Mouse (Mus musculus): ENCODE measurements at regions not wholly inside any gene's neighbourhood (a gene's known extent, or its start where the extent isn't known, plus 50 kb on each side); places are given as distances from the start of the nearest gene placed in this dataset.
A peak's percentile ranks its signal among the peaks of the same experiment; 100 is the strongest.

DNA sequence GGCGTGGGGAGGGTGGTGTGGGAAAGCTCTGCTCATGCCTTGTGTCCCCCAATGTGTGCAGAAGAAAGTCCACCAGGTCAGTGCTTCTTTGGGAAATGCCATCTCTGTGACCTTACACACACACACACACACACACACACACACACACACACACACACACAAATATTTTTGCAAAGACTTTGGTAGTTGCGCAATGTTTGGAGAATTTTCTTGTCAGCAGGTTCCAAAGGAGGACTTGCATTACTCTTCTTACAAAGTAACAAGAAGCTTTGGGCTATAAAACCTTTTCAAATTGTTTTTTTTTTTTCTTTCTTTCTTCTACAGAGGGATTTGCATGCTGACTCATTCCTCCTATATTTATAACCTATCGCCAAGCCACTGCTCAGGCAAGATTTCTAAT, 59.1 kb upstream of the Npvf start:
- Histone ChIP-seq H3K27me3 (replicated peaks) (no peaks in the 10 kb centered on the region), H3K4me3 (replicated peaks) (no peak overlapping the region), H3K9me3 (no peaks in the 10 kb centered on the region), H3K27ac (no peak overlapping the region), H3K4me1 (replicated peaks) (no peaks in the 10 kb centered on the region), H3K4me2 (replicated peaks) (no peak overlapping the region), H3K9ac (no peak overlapping the region), H3K36me3 (no peaks in the 10 kb centered on the region)
- ATAC-seq, result no peak
- 84% methylated on average over 3 of the region's 3 CpGs for WGBS

DNA sequence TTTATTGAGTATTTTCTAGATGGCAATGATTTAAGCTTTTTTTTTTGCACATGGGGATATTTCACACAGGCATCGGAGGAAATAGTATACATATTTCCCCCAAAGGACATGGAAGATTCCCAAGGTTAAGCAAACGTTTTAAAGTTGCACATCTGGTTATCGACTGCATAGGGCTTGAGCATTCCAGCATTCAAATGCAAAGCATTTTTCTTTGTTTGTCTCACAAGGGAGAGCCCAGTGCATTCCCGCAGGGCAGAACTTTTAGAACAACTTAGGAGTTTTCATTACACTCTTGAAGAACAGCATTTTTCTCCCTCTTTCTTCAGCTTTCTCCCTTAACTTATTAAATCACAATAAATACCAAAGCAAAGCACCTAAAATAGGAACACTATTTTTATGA, 64.4 kb upstream of the Npvf start:
- no peaks in the 10 kb centered on the region for H3K4me1 ChIP-seq (replicated peaks)
- no peak overlapping the region for H3K9ac ChIP-seq
- H3K4me3 ChIP-seq (replicated peaks), result no peak overlapping the region
- ATAC-seq, result no peak
- H3K4me2 ChIP-seq (replicated peaks), result no peak overlapping the region
- no peaks in the 10 kb centered on the region; the same call in 1 of the 2 replicates for H3K27me3 ChIP-seq (replicated peaks)
- H3K27ac ChIP-seq, result no peak overlapping the region
- H3K36me3 ChIP-seq, result no peaks in the 10 kb centered on the region
- WGBS, result 37% methylated on average over 4 of the region's 4 CpGs
- no peaks in the 10 kb centered on the region for H3K9me3 ChIP-seq

DNA sequence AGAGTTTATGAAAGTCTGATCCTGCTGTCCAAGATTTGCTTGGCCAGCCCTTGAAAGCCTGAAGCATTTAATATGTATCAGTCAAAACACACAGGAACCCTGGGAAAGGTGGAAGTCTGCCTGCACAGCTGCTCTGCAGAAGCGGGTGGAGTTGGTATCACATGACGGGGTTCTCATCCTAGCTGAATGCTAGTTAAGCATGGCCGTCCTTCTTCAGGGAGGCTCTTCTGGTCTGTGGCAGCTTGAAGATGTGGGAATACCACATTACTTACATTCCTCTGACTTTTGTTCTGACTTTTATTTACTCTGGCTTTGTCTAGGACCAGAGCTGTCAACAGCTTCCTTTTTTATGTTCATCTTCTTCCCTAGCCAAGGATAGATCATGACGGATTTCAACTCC, 66.1 kb upstream of the Npvf start:
- no peaks in the 10 kb centered on the region for H3K9me3 ChIP-seq
- H3K4me2 ChIP-seq (replicated peaks), result no peak overlapping the region
- ATAC-seq, result no peak
- no peaks in the 10 kb centered on the region for H3K4me1 ChIP-seq (replicated peaks)
- no peak overlapping the region for H3K4me3 ChIP-seq (replicated peaks)
- no peak overlapping the region for H3K9ac ChIP-seq
- H3K36me3 ChIP-seq, result no peaks in the 10 kb centered on the region
- 53% methylated on average over 4 of the region's 4 CpGs for WGBS
- H3K27ac ChIP-seq, result no peak overlapping the region
- H3K27me3 ChIP-seq (replicated peaks), result no peaks in the 10 kb centered on the region; the same call in 1 of the 2 replicates

DNA sequence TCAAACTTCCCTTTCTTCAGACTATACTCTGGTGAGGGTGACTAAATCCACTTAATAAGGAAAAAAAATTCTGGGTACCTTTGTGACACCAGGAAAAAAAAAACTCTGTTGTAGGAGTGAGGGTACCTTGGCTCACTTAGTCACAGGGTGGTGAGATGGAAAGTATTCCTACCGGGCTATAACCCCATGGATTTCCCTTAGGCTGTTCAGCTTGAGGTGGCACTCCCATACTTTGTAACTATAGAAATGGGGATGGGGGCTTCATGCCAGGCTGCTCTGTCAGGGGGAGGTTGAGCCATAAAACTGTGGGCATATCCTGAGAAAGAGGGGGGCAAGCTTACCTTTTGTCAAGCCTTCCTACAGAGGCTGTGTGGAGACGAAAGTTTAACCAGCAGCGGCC, 71.4 kb upstream of the Npvf start:
- H3K4me2 ChIP-seq (replicated peaks), result no peak overlapping the region
- no peak overlapping the region for H3K9ac ChIP-seq
- 72% methylated on average over 3 of the region's 3 CpGs for WGBS
- H3K9me3 ChIP-seq, result no peaks in the 10 kb centered on the region
- H3K36me3 ChIP-seq, result no peaks in the 10 kb centered on the region
- no peak overlapping the region for H3K27ac ChIP-seq
- H3K4me3 ChIP-seq (replicated peaks), result no peak overlapping the region
- ATAC-seq, result no peak
- peaks cover under 1% of the 10 kb centered on the region; the same call in 1 of the 2 replicates for H3K4me1 ChIP-seq (replicated peaks)
- no peaks in the 10 kb centered on the region for H3K27me3 ChIP-seq (replicated peaks)

DNA sequence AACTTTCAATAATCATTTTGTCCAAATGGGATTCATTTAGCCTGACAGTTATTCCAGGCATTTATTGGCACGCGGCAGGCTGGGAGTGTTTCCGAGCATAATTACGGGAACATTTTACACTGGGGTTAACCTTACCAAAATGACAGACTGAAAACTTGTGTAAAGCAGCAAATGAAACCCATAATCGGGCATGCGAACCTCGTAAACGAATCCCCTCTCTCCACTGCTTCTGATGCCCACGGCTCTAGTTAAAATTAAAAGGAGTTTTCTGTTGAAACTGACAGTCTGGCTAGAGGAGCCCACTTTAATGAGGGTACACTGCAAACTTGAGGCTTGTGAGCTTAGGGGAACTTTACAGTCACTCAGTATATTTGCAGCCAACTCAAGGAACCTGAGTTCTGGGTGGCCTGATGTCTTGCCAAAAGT, 71.9 kb upstream of the Npvf start:
- Histone ChIP-seq H3K4me1 (replicated peaks) (peaks cover 5% of the 10 kb centered on the region; the same call in 1 of the 2 replicates), H3K27ac (no peak overlapping the region), H3K4me3 (replicated peaks) (no peak overlapping the region), H3K9me3 (no peaks in the 10 kb centered on the region), H3K4me2 (replicated peaks) (no peak overlapping the region), H3K27me3 (replicated peaks) (no peaks in the 10 kb centered on the region), H3K9ac (no peak overlapping the region), H3K36me3 (no peaks in the 10 kb centered on the region)
- WGBS, result 59% methylated on average over 9 of the region's 9 CpGs
- ATAC-seq, result no peak

DNA sequence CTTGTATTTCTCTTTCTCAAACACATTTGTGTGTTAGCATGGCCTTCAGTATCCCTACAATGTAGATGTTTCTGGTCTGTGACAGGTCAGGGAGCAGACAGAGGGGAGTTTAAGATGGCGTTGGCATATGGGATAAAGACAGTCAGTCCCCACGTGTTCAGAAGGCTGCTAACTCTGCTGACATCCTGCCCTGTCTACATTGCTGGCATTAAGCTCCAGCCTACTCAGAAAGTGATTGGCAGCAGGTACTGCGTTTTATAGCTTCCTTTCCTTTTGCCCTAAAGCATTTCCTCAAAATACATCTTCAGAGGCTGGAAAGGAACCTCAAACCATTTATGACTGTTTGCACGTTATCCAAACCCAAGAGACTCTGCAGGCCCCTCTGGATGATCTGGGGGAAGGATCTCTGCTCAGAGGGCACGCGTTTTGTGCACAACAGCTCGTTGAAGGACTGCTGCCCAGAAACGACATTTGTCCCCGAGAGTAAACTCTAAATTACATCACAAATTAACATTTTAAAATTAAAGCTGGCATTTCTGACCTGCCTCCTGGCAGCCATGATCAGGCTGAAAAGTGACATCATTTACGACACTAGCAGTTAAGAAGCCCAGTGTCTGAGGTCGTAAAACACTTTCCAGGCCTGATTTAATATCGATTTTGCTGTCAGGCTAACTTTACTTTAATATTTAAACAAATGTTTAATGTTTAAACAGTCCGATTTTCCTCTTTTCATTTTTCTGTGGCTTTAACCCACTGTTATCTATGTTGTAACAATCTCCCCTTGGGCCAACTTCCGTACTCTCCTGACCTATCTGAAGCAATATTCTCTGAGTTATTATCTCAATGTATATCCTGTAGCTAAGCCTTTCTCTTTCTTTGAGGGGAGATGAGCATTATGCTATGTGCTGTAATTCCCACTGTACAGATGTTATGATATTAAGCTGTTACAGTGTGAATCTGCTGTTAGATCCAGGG, 76.8 kb upstream of the Npvf start:
- H3K27ac ChIP-seq, result peak overlapping the region; percentile 23; the same call in 1 of the 2 replicates
- peak; percentile 91 for ATAC-seq
- no peaks in the 10 kb centered on the region for H3K9me3 ChIP-seq

DNA sequence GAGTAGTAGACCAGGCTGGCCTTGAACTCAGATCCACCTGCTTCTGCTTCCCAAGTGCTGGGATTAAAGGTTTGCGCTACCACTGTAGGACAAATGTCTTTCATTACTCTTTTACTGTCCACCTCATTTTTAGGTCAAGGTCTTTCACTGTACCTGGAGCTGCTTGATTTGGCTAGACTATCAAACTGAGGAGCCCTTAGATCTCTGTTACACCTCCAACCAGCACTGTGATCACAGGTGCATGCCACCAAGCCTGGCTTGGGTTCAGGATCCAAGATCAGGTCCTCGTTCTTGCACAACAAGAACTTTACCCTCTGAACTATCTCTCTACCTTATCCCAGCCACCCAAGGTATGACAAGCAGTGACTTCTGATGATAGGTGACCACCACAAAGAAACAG, 80.5 kb upstream of the Npvf start:
- ATAC-seq, result no peak
- WGBS, result 89% methylated on average over 2 of the region's 2 CpGs
- Histone ChIP-seq H3K4me3 (replicated peaks) (no peak overlapping the region), H3K9me3 (no peaks in the 10 kb centered on the region), H3K4me1 (replicated peaks) (peaks cover 5% of the 10 kb centered on the region; the same call in 1 of the 2 replicates), H3K4me2 (replicated peaks) (no peak overlapping the region), H3K27me3 (replicated peaks) (no peaks in the 10 kb centered on the region), H3K27ac (no peak overlapping the region), H3K9ac (no peak overlapping the region), H3K36me3 (no peaks in the 10 kb centered on the region)

More for the DNA sequence above, 76.8 kb upstream of the Npvf start:
- Histone ChIP-seq H3K36me3 (no peaks in the 10 kb centered on the region), H3K4me3 (replicated peaks) (no peak overlapping the region), H3K4me1 (replicated peaks) (peaks cover 5% of the 10 kb centered on the region; the same call in 1 of the 2 replicates), H3K4me2 (replicated peaks) (peak overlapping the region; percentile 24; the same call in 1 of the 2 replicates), H3K27me3 (replicated peaks) (no peaks in the 10 kb centered on the region), H3K9ac (no peak overlapping the region)
- 25% methylated on average over 14 of the region's 14 CpGs for WGBS

DNA sequence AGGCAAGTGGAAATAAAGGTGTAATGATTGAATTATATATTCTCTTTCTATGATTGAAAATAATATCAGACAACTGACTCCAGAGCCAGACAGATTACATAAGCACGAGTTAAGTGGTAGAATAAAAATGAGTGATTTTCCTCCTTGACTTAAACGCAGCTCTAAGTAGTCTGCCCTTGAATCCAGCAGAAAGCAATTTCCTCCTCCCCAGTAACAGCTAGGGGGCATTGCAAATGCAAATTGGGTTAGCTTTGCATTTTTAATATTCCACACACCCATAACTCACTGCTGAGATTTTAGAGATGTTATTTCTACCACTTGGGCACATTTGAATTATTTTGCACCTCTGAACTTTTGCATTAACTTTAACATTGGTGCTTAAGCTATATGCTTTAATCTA, 81.6 kb upstream of the Npvf start:
- Histone ChIP-seq H3K4me3 (replicated peaks) (no peak overlapping the region), H3K9ac (no peak overlapping the region), H3K4me1 (replicated peaks) (peaks cover 3% of the 10 kb centered on the region; the same call in 1 of the 2 replicates), H3K36me3 (no peaks in the 10 kb centered on the region), H3K9me3 (no peaks in the 10 kb centered on the region), H3K27ac (no peak overlapping the region), H3K27me3 (replicated peaks) (no peaks in the 10 kb centered on the region), H3K4me2 (replicated peaks) (no peak overlapping the region)
- WGBS, result 51% methylated on average over 2 of the region's 2 CpGs
- ATAC-seq, result no peak

DNA sequence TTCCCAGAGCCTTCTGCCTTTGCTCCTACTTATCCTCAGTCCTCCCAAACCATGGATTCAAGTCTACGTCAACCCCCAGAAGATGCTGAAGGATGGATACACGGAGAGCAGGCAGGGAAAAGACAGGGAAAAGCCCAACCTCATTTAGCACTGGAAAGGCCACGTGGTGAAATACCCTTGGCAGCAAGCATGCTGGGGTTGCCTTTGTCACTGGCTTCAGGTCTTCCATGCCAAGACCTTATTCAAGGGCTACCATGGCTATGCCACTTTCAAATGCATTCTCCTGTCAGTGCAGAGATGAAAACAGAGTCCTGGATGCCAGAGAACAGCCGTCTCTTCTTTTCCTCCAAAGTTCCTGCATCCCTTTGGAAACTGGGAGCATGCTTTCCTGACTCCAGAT, 87.8 kb upstream of the Npvf start:
- Histone ChIP-seq H3K36me3 (no peaks in the 10 kb centered on the region), H3K9me3 (no peaks in the 10 kb centered on the region), H3K4me2 (replicated peaks) (no peak overlapping the region), H3K4me3 (replicated peaks) (no peak overlapping the region), H3K9ac (no peak overlapping the region), H3K27me3 (replicated peaks) (no peaks in the 10 kb centered on the region), H3K4me1 (replicated peaks) (0 out of 2 replicates have a peak, but pooled peaks cover 4% of the 10 kb centered on the region), H3K27ac (no peak overlapping the region)
- no peak for ATAC-seq
- 66% methylated on average over 4 of the region's 4 CpGs for WGBS

DNA sequence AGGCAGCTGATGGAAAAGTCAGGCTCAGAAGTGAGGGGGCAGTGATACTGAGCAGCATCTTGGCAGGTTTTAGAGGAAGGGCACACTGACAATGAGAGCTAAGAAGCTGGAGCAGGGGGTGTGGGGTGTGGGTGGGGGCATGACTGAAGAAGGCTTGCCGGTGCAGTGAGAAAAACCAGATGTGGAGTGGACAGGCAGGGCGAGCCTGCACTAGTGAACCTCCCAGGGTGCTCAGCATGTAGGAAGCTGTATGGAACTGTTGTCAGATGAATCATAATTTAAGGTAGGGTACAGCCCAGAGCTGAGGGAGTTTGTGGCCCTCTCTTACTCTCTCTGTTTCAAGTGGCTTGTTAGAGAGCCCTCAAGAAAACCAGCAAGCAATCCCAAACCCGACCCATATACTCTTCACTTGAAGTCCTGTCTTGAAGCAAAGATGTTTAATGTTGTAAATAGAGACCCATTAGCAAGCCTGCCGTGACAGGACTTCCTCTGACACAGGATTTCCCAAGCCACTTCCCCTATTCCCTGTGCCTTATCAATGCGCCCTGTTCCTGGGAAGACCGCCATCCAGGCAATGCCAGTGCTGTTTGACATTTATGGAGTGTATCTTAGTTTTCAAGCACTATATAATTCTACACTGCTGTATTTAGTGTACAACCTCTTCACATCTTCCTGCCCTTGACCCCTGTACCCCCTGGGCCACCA, 90.4 kb upstream of the Npvf start:
- H3K9me3 ChIP-seq, result no peaks in the 10 kb centered on the region

DNA sequence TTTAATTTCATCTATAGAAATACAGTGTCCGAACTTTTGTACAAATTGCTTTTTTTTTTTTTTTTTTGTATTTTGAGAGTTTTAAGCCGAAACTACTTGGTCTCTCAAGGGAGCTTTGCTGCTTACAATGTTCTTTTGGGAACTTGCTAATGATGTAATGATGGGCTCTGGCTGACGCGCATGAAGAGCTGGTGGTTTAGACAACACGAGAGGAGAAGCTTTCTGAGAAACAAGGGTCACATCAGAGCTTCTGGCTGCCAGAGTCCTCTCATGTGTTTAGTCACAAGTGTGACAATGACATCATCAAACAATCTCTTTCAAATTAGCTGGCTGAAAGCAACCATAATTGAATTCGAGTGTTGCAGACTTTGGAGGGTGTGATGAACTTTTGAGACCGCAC, 98.9 kb upstream of the Npvf start:
- no peak for ATAC-seq
- Histone ChIP-seq H3K4me3 (replicated peaks) (no peak overlapping the region), H3K27me3 (replicated peaks) (no peaks in the 10 kb centered on the region), H3K9me3 (no peaks in the 10 kb centered on the region), H3K4me2 (replicated peaks) (no peak overlapping the region), H3K36me3 (no peaks in the 10 kb centered on the region), H3K4me1 (replicated peaks) (no peaks in the 10 kb centered on the region), H3K9ac (no peak overlapping the region), H3K27ac (no peak overlapping the region)
- 83% methylated on average over 7 of the region's 7 CpGs for WGBS

More for the DNA sequence above, 90.4 kb upstream of the Npvf start:
- no peaks in the 10 kb centered on the region for H3K27me3 ChIP-seq (replicated peaks)
- H3K27ac ChIP-seq, result no peak overlapping the region; the same call in 1 of the 2 replicates
- no peak for ATAC-seq
- 40% methylated on average over 6 of the region's 6 CpGs for WGBS
- H3K9ac ChIP-seq, result no peak overlapping the region
- 0 out of 2 replicates have a peak, but pooled peaks cover 4% of the 10 kb centered on the region for H3K4me1 ChIP-seq (replicated peaks)
- no peak overlapping the region for H3K4me3 ChIP-seq (replicated peaks)
- no peaks in the 10 kb centered on the region for H3K36me3 ChIP-seq
- H3K4me2 ChIP-seq (replicated peaks), result no peak overlapping the region

DNA sequence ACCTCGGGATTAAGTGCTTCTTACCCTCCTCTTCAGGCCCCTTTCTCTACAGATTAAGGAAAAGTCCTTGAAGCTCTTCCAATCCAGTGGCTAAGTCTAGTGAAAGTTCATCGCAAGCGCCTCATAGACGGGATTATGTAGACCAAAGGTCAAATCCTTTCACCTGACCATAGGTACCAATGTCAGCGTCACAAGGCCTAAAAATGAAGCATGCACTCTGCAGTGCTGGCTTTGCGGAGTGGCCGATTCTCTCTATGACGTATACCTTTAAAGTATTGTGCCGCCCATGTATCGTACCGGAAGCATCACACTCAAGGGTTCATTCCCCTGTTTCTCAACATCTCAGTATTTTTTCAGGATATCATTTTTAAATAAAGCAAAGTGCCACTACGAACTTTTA, 100.5 kb upstream of the Npvf start:
- Histone ChIP-seq H3K27ac (no peak overlapping the region), H3K36me3 (no peaks in the 10 kb centered on the region), H3K9me3 (no peaks in the 10 kb centered on the region), H3K9ac (no peak overlapping the region), H3K4me3 (replicated peaks) (no peak overlapping the region), H3K27me3 (replicated peaks) (no peaks in the 10 kb centered on the region), H3K4me1 (replicated peaks) (no peaks in the 10 kb centered on the region), H3K4me2 (replicated peaks) (no peak overlapping the region)
- 90% methylated on average over 12 of the region's 12 CpGs for WGBS
- no peak for ATAC-seq
